Mouse (Mus musculus): ENCODE measurements around the gene Kcng4. TPM values are rescaled to one million over a fixed set of nuclear protein-coding genes. Genes with fewer than 3 reads are reported as not detected.
A peak's percentile ranks its signal among the peaks of the same experiment; 100 is the strongest.

Gene Kcng4
- polyA plus RNA-seq, 1 experiment from 2014 or later = 0.47 TPM

- Histone ChIP-seq H3K27ac (peak within 1 kb of the TSS; percentile 79), H3K4me1 (replicated peaks) (peaks cover 36% of the 10 kb centered on the region), H3K36me3 (no peaks in the 10 kb centered on the region), H3K4me2 (replicated peaks) (peak within 1 kb of the TSS; percentile 87), H3K4me3 (replicated peaks) (peak within 1 kb of the TSS; percentile 91), H3K27me3 (peaks cover 28% of the 10 kb centered on the region), H3K9ac (replicated peaks) (peak within 1 kb of the TSS; percentile 89), H3K9me3 (no peaks in the 10 kb centered on the region)
- peak; percentile 94 for ATAC-seq
- WGBS = under 1% methylated on average over 93 of the region's 97 CpGs
Observed at GRCm38 (mm10) chr8:119574437-119575365, 60.8 kb downstream of the Kcng4 start, which contains the start of the genes Hsdl1 and Dnaaf1. TSS of gene Hsdl1 (minus strand) at chr8:119575183. TSS of gene Dnaaf1 (plus strand) at chr8:119575235.

Other genes with a start within 250 kb of the Kcng4 start
- gene Mlycd, start 240.8 kb downstream of the Kcng4 start, polyA plus RNA-seq (2015; fragmentation: Nextera tagmentation; extraction: Ambion mirVana) = 11.8 and 13.8 TPM in 2 replicates
- 0.10 and 0.28 TPM in 2 replicates for gene Osgin1, start 201.6 kb downstream of the Kcng4 start, polyA plus RNA-seq (2015; fragmentation: Nextera tagmentation; extraction: Ambion mirVana)
- gene Necab2, start 189.0 kb downstream of the Kcng4 start, polyA plus RNA-seq (2015; fragmentation: Nextera tagmentation; extraction: Ambion mirVana) = 34.9 and 37.6 TPM in 2 replicates
- gene Slc38a8, start 134.0 kb downstream of the Kcng4 start, polyA plus RNA-seq (2015; fragmentation: Nextera tagmentation; extraction: Ambion mirVana) = not detected in 2 replicates
- 67.7 and 70.4 TPM in 2 replicates for gene Mbtps1, start 76.9 kb downstream of the Kcng4 start, polyA plus RNA-seq (2015; fragmentation: Nextera tagmentation; extraction: Ambion mirVana)
- gene Hsdl1, start 60.5 kb downstream of the Kcng4 start, polyA plus RNA-seq (2015; fragmentation: Nextera tagmentation; extraction: Ambion mirVana) = 153 and 157 TPM in 2 replicates
- gene Dnaaf1, start 60.4 kb downstream of the Kcng4 start, polyA plus RNA-seq (2015; fragmentation: Nextera tagmentation; extraction: Ambion mirVana) = 0.12 and 0.15 TPM in 2 replicates
- gene Taf1c, start 30.5 kb downstream of the Kcng4 start, polyA plus RNA-seq (2015; fragmentation: Nextera tagmentation; extraction: Ambion mirVana) = 14.9 and 15.1 TPM in 2 replicates
- gene Adad2, start 22.9 kb downstream of the Kcng4 start, polyA plus RNA-seq (2015; fragmentation: Nextera tagmentation; extraction: Ambion mirVana) = not detected in 2 replicates
- gene Wfdc1, start 30.7 kb upstream of the Kcng4 start, polyA plus RNA-seq (2015; fragmentation: Nextera tagmentation; extraction: Ambion mirVana) = 2.0 and 2.1 TPM in 2 replicates
- gene Atp2c2, start 64.3 kb upstream of the Kcng4 start, polyA plus RNA-seq (2015; fragmentation: Nextera tagmentation; extraction: Ambion mirVana) = not detected in 2 replicates
- gene Tldc1, start 142.7 kb upstream of the Kcng4 start, polyA plus RNA-seq (2015; fragmentation: Nextera tagmentation; extraction: Ambion mirVana) = 10.9 and 11.0 TPM in 2 replicates
- 79.8 and 105 TPM in 2 replicates for gene Cotl1, start 204.9 kb upstream of the Kcng4 start, polyA plus RNA-seq (2015; fragmentation: Nextera tagmentation; extraction: Ambion mirVana)
- gene Klhl36, start 226.6 kb upstream of the Kcng4 start, polyA plus RNA-seq (2015; fragmentation: Nextera tagmentation; extraction: Ambion mirVana) = 12.7 and 13.0 TPM in 2 replicates